Mouse (Mus musculus): ENCODE data around the gene Prss27. TPM values are rescaled to one million over a fixed set of nuclear protein-coding genes. Genes with fewer than 3 reads are reported as not detected.

Gene Prss27
- total RNA-seq, 1 experiment from 2014 or later = 0.43 TPM

Small RNA genes within 50 kb of the gene (microRNA-seq; reads per million reads assigned to microRNA genes)
- 0 reads per million in 2 experiments for gene Gm27700

Other genes with a start within 250 kb of the Prss27 start
- gene Srrm2, start 247.6 kb upstream of the Prss27 start, total RNA-seq (2021) = 825 and 1,016 TPM in 2 replicates
- 350 and 361 TPM in 2 replicates for gene Elob, start 209.0 kb upstream of the Prss27 start, total RNA-seq (2021)
- not detected in 2 replicates for gene Prss33, start 202.1 kb upstream of the Prss27 start, total RNA-seq (2021)
- not detected in 2 replicates for gene Prss32, start 194.3 kb upstream of the Prss27 start, total RNA-seq (2021)
- gene Prss41, start 194.0 kb upstream of the Prss27 start, total RNA-seq (2021) = 1.0 and 1.2 TPM in 2 replicates
- not detected in 2 replicates for gene Prss21, start 170.1 kb upstream of the Prss27 start, total RNA-seq (2021)
- gene Dcpp1, start 157.3 kb upstream of the Prss27 start, total RNA-seq (2021) = not detected in 2 replicates
- not detected in 2 replicates for gene Dcpp2, start 157.3 kb upstream of the Prss27 start, total RNA-seq (2021)
- not detected in 2 replicates for gene Dcpp3, start 120.7 kb upstream of the Prss27 start, total RNA-seq (2021)
- gene Sbp, start 96.5 kb upstream of the Prss27 start, total RNA-seq (2021) = not detected in 2 replicates
- gene Sbpl, start 82.9 kb upstream of the Prss27 start, total RNA-seq (2021) = not detected in 2 replicates
- gene Prss30, start 57.6 kb upstream of the Prss27 start, total RNA-seq (2021) = 0.36 TPM in 1 of 2 replicates, not detected in the other
- gene Prss22, start 40.0 kb upstream of the Prss27 start, total RNA-seq (2021) = not detected in 2 replicates
- 15.4 and 17.2 TPM in 2 replicates for gene Kctd5, start 35.3 kb downstream of the Prss27 start, total RNA-seq (2021)
- 52.0 and 57.2 TPM in 2 replicates for gene Pdpk1, start 112.8 kb downstream of the Prss27 start, total RNA-seq (2021)
- 38.1 and 45.6 TPM in 2 replicates for gene Amdhd2, start 125.6 kb downstream of the Prss27 start, total RNA-seq (2021)
- gene Atp6v0c, start 131.6 kb downstream of the Prss27 start, total RNA-seq (2021) = 412 and 427 TPM in 2 replicates
- gene Tbc1d24, start 167.4 kb downstream of the Prss27 start, total RNA-seq (2021) = 13.8 and 22.4 TPM in 2 replicates
- gene Ntn3, start 171.4 kb downstream of the Prss27 start, total RNA-seq (2021) = 2.0 and 2.5 TPM in 2 replicates
- gene Tedc2, start 182.7 kb downstream of the Prss27 start, total RNA-seq (2021) = 8.9 and 10.1 TPM in 2 replicates
- 8.3 and 9.6 TPM in 2 replicates for gene Ccnf, start 213.3 kb downstream of the Prss27 start, total RNA-seq (2021)

Data from adrenal gland, postnatal 25 days (tissue).